Mouse (Mus musculus) mesoderm, embryonic 11.5 days (tissue): ENCODE data around the gene Ms4a3.
A peak's percentile ranks its signal among the peaks of the same experiment; 100 is the strongest.

Experiments used
- DNase-seq: peaks from one replicate; pipeline ENCODE4 v3.0.0-alpha.2; 2012; ENCODE audit warnings: low read depth, low spot score

The Ms4a3 gene

DNA sequence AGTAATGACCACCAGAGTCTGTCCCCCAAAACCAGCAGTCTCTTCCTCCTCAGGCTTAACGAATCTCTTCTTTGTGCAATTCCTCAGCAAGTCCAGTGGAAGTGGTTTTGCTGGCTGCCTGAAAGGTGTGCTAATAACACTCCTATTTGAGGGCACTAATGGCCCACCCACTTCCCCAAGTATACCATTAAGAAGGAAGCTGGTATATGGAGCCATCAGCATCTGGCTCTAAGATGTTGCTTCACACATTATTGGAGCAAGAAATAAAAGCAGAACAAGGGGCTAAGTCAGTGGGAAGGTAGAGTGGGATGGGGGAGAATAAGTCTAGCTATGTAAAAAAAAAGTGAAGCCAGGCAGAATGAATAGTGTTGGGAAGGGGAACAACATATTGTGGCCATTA lies at the start of gene Ms4a3:
TSS of gene Ms4a3 (minus strand) at position 120 of the 400 bp plus-strand sequence.
- no peak for DNase-seq

DNA sequence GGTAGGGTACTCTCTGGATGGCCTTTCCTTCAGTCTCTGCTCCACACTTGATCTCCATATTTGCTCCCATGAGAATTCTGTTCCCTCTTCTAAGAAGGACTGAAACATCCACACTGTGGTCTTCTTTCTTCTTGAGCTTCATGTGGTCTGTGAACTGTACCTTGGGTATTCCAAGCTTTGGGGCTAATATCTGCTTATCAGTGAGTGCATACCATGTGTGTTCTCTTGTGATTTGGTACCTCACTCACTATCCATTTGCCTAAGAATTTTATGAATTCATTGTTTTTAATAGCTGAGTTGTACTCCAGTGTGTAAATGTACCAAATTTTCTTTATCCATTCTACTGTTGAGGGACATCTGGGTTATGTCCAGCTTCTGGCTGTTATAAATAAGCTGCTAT lies 20.9 kb upstream of the Ms4a3 start:
- DNase-seq: no peak

DNA sequence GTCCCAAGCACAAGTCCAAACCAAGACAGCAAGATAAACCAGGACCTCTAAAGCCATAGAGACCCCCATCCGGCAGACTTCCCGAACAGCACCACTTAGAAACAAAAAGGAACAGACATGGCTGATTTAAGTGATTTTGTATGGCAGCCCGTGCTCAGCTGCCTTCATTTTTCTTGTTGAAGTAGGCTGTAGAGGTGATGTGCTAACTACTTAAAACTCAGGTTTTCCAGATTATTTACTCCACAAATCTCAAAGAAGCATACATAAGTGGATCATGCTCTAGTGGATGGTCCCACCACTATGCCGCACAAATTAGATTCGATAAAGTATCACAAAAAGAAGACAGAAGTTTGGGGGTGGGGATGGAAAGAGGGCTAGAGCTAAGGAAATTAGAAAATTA lies 19.8 kb upstream of the Ms4a3 start, which contains the start of gene Oosp2:
TSS of gene Oosp2 (minus strand) at position 101 of the 400 bp plus-strand sequence.
- DNase-seq: no peak

DNA sequence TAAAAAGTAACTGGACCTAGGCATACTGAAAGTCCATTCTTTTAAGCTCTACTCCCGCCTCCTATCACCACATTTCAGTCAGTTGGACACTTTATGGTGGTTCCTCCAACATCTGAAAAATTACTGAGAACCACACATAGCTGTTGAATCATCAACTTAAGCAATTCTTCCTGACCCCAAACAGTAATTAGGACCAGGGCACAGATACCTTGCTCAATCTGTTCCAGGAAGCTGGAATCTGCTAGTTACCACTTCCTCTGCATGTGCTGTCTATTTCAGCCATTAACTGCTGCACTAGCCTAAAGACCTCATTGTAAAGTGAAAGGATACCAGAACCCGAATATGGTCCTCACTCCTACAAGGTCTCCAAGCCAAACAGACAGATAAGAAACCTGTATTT lies 18.5 kb upstream of the Ms4a3 start:
- DNase-seq: no peak

DNA sequence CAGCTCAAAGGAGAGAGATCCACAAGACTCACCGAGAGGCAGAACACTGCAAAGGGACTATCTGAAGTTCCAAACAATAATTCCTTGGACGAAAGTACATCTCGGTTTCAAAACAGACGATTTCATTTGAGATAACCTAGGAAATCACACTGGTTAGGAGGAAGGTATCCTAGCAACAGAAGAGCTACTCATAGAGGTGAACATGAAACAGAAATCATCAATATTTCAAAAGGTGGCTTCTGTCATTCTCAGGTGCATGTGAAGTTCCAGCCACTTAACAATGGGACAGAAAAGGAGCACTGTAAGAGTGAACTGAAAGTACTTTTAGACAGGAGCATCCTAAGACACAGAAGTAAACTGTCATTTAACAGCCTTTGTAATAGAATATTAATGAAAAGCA lies 8.9 kb upstream of the Ms4a3 start:
- DNase-seq: no peak

DNA sequence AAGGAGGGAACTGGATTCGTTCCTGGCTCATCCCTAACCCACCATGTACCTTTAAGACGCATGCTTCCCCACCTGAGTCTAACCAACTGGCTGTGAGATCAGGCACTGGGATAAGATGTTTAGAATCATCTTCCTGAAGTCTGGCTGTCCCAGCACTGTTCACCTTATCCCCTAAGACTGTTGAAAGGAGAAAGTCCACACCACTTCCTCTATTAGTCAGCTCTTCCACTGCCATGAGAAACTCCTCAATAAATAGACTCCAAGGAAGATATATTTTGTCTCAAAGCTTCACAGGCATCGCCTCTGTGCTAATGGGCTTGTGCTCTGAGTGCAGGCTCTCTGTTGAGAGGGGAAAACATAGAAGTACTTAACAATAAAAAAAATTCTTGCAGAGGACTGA lies 5.5 kb upstream of the Ms4a3 start:
- DNase-seq: no peak

DNA sequence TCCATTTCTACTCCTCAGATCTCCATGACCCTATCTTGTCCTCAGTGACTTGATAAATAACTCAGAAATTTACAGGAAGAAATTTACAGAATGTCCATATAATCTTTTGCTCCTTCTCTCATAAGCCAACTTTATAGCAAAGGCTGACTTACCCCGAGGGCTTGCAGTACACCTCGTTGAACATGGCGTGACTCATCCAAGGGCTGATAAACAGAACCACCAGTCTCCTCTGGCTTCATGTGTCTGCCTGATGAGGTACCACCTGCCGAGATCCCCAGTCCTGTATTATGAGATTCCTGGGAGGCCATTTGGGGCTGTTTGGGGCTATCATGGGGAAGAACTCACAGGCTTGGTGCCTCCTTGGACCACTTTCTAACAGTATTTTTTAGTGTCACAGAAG lies 1.6 kb downstream of the Ms4a3 start:
- DNase-seq: no peak

DNA sequence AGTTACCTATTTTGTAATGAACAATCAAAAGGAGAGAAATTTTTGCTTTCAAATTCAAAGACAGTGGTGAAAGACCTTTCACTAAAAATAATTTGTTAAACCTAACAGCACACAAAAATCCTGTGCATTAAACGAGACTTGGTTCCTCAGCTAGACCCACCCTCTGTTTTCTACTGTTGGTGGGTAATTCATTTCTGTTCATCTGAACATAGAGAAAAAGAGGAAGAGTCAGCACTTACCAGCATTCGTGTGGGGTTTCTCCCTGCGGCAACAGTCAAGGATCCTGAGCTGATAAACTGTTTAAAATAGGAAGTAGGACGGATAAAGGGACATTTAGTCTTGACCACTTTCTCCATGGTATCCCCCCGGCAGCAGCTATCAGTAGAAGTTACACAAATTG lies 5.1 kb downstream of the Ms4a3 start:
- no peak for DNase-seq

DNA sequence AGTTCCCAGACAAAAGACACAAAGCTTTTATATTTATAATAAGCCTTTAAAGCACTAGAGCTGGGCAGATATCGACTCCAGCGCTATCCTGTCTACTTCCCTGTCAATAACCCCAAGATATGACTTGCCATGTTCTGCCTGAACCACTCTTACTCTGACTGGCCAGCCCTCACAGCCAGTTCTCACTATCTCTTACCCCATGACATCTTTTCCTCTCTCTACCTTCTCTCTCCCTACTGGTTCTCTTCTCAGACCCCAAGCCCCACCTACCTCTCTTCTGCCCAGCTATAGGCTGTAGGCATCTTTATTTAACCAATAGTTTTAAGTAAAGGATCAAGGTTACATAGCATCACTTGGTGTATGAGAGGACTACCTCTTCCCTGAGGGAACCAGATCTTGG lies 6.3 kb downstream of the Ms4a3 start:
- DNase-seq: no peak

DNA sequence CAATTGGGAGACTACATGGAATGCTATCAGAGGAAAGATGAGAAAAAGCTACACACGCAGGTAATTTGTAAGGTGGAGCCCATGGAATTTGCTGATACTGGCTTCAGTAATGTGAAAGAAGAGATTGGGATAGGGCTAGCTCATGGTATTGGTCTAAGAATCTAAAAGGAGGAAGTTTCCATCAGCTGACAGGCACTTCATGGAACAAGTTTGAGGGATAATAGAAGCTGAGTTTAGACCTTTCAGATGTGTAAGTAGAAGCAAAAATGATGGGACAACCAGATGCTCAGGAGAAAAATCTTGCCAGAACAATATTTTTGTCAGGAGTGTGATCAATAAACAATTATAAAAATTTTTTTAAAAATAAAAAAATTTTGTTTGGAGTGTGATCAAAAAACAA lies 6.9 kb downstream of the Ms4a3 start:
- no peak for DNase-seq

DNA sequence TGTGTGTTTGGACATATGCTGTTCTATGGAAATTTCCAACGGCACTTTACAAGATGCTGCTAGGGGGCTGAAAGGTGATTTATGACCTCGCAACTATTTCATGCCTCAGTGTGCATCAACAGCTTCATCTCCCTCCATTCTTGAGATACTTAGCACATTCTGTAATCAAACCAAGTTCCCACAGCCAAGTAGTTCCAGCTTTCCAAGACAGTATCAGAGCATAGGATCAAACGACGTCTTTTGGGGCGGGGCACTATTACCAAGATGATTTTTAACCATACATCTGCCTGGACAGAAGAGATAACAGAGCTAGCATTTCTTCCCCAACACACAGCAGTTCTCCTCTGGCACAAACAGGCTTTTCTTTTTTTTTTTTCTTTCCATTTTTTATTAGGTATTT lies 15.4 kb downstream of the Ms4a3 start:
- DNase-seq: peak; percentile 56

DNA sequence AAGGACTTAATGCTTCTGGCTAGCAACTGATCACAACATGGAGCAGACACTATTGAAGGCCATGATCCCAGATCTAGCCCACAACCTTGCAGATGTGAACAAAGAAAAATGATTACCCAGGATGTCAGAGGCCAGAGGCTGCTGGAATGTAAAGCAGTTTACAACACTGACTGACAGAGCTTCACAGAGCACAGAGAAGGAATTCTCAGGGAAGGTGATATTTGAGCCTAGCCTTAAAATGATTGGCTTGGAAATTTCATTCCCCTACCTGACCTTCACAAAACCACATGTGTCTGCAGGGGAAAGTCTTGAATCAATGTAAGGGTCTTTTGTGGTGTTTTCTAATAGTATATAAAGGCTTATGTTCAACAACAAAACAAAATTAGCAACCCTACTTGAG lies 15.9 kb downstream of the Ms4a3 start:
- DNase-seq: peak; percentile 43

DNA sequence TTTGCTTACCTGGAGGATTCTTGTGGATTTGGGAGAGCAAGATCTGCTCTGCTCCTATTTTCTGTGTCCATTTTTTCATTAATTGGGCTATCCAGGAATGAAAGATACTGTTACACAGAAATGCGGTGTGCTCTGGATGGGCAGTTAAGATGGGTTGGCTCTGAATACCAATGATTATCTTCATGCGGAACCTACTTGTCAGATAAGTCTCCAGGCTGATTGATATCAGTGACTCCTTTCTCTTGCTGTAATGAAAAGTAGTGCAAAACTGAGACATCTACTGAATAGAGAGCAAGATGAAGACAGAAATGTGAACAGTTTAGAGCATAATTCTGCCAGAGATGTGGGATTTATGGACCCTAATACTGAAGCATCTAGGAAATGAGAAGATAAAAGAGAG lies 17.1 kb downstream of the Ms4a3 start, which contains the start of gene Ms4a2:
TSS of gene Ms4a2 (minus strand) at position 169 of the 400 bp plus-strand sequence.
- DNase-seq: no peak

DNA sequence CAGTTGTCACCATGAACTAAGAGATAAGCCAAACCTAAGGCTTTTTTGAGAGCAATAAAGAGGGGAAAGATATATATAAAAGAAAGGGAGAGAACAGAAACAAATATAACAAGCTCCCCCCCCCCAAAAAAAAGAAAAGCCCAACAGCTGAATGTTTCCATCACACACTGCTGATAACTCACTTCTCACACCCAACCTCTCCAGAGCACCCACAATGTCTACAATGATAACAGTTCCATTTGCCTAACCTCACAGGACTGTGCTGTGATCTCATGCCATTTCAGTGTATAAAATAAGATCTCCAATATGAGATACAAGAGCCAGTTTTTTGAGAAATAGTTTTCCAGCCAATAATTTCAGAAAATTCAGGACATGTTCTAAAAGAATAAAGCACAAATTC lies 22.7 kb downstream of the Ms4a3 start:
- DNase-seq: no peak

DNA sequence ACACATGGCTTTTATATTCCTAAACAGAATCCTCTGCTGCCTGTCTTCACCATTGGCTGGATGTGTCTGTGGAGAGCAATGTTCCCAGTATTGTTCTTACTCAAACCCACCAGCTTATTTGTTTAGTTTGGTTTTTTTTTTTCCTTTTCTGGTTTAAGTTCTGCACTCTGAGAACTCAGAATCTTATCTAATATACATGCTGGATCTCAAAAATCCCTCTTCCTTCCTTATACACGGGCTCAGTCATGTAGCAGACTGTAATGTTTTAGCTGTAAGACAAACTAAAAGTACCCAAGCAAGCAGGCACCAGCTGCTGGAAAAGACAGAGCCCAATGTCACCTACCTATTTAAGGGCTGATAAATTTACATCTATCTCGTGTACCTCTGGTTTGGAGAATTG lies 25.8 kb downstream of the Ms4a3 start:
- no peak for DNase-seq

DNA sequence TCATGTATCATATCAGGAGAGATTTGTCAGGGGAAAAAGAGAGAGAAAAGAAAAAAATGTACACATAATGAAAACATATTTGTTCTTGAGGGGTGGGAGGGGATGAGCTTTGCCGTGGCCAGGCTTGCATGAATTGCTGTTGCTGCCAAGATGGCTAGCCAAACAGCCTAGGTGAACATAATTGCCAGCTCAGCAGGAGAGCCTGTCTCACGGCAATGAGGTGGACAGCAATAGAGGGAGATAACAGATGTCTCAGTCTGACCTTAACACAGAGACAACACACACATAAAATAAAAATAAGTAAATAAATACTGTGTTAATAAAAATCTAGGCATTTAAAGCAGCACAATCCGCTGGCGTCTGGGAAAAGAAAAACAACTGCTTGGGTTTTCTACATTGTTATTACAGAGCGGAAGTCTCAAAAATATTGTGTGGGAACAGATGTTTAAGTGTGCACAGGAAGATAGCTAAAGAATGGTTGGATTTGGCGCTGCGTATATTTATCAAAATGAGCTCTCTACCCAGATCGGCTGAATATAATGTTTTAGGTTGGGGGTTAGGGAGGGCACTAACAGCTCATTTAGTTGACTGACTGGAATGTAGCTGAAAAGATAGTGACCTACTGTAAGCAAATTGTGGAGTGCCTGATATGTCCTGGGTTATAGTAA lies 26.7 kb downstream of the Ms4a3 start:
- no peak for DNase-seq

DNA sequence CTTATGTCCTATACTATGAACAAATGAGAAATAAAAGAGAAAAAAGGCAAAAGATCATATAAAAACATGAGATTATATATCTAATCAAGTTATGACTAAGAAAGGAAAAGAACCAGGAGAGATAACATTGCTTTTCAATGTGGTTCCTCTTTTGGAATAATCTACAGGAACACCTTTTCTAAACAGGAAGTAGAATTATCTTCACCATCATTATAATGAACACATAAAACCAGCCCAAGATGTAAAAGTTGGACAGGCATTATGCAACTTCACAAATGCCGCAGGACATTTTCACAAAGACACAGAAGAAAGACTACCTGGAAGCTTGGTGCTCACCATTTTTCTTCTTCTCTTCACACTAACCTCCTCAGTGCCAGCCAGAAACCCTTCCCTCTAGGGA lies 27.6 kb downstream of the Ms4a3 start:
- DNase-seq: no peak

DNA sequence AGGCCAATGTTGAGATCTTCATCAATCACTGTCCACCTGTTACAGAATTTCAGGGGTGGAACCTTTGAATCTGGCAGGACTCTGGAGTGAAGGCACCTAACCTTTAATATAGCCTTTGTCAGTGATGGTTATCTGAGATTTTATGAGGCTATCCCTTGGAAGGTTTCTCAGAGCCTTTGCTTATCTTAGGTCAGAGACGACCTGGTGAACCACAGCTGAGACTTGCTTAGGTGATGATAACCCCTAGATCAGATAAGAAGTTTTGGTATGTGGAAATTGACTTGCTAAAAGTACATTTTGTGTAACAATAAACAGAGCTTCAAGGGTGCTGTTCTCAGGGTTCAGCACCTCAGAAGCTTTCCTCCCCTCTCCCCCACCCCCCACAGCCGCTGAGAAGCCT lies 28.4 kb downstream of the Ms4a3 start:
- DNase-seq: peak; percentile 49

DNA sequence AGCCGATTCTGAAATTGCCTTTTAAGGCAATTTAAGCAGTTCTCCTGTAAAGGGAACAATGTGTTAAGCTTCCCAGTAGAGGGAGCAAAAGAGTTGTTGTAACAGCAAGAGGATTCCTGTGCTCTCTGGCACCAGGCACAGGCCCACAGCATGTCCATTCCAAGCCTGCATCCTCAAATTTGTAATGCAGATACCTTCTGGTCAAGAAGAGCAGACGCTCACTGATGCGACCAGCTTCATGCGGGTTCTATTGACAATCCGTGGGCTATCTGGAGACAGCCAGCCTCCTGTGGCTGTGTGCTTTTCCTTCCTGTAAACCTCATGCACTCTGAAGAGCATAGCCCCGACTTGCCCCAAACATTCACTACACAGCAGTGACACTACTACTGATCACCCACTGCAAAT lies 29.1 kb downstream of the Ms4a3 start:
- DNase-seq: peak; percentile 56

DNA sequence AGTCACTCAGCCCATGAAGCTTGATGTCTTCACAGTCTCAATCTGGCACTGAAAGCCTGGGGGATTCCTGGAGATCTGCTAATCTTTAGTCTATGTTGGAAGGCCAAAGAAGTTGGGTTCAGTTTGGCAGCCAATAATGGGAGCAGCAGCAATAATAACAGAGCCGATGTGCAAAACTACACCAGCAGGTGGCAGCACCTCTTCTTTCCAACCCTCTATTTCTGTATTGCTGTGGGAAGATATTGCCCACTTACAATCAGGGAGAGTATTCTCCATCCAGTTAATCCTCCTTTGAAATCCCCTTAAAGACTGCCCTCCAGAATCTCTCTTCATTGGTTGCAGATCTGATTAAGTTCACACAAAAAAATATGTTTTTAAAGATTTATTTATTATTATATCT lies 32.5 kb downstream of the Ms4a3 start:
- DNase-seq: peak; percentile 64

DNA sequence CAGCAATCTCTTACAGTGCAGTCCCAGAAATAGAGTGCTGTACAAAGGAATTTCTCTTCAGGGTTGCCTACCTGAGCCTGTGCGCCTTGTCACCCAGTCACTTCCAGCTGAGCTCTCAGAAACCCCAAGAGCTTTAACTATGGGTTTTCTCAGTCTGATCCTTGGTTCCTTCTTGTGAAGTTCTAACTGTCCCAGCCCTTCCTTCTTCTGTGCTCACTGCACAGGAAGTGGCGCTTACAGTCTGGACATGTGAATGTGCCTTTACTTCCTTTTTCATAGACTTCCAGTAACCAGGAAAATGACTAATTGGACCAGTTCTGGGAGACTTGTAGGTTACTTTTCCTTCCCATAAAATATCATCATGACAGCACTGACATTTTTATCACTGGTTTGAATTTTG lies 36.0 kb downstream of the Ms4a3 start, which contains the start of gene Ms4a6d:
TSS of gene Ms4a6d (minus strand) at position 247 of the 400 bp plus-strand sequence.
- no peak for DNase-seq

DNA sequence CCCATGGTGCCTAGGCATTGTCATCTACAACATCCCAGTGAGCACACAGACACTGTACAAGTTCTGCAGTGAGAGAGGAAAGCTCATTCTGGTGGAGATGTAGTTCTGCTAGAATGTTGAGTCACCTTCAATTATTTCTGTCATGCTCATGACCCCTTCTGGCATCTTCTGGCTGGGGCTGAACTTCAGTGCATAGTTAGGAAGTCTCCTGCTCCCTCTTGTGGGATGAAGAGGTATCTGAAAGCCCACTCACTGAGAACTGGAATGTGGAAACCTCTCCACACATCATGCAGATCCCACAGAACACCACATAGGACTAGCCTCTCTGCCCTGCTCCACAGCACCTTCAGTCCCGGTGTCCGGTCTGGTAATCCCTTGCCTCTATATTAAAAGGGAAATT lies 38.6 kb downstream of the Ms4a3 start:
- DNase-seq: peak; percentile 28

DNA sequence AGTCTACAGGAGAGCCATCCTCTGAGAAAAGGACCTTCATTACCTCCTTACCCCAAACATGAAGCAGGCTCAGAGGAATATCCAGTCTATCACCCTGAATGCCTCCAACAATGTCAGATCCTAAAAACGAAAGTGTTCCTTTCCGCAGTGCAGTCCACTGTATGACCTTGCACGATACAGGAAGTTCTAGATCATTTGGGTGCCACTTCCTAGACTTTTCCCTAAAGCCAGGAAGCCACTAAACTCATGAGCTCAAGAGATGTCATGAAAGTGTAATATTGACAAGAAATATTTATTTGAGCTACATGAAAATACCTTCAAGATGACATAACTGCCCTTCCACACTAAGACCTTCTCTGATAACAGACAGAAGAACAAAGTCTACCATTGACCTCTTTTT lies 39.3 kb downstream of the Ms4a3 start:
- DNase-seq: no peak

DNA sequence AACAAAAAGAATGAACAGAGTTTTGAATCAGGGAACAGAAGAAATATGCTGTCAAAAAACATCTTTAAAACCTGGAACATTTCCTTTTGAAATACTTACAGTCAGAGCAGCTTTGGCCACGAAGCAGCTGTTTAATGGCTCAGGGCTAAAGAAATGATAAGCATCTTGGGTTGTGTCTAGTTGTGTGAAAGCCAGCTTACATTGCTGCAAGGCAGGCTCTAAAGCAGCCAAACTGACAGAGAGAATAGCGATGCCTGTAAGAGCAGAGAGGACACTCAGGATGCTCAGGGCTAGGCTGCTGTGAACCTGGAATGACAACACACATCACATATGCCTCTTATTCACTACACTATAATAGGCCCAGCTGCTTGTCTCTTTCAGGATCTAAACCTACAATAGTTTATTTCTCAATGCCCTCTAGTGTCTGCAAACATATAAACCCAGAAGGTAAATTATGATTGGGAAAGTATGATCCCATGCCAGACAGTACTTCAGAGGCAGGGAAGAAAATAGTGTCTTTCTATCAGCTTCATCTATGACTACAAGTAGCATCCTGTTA lies 50.7 kb downstream of the Ms4a3 start:
- DNase-seq: no peak
